Mouse (Mus musculus) liver, embryonic 14.5 days (tissue): ENCODE data around the gene Ncbp1. TPM values are rescaled to one million over a fixed set of nuclear protein-coding genes. Genes with fewer than 3 reads are reported as not detected.

Experiments used
- ATAC-seq: fragments of 200-750 bp; cut with Nextera tagmentation; 2 replicates; pipeline ENCODE4 v1.8.0; 2017; ENCODE audit warnings: moderate number of reproducible peaks, mild to moderate bottlenecking, moderate library complexity; ENCODE audit not compliant: insufficient read depth
- DNase-seq, 3 experiments: peaks; one replicate each; pipeline ENCODE4 v3.0.0-alpha.2; 2012 to 2013; ENCODE audit warnings: low read depth in 3 of 3, low spot score in 3 of 3
- H3K27ac ChIP-seq: fragments of 300-500 bp; sonication (generic); 2 replicates; pipeline ENCODE4 v1.5.1; 2014; ENCODE audit warnings: moderate library complexity, mild to moderate bottlenecking, control low read depth, inconsistent platforms
- H3K27me3 ChIP-seq: fragments of 300-500 bp; sonication (generic); 2 replicates; pipeline ENCODE4 v1.6.1; 2014; ENCODE audit warnings: mild to moderate bottlenecking, low read length, moderate library complexity; ENCODE audit not compliant: control insufficient read depth, insufficient read depth
- H3K36me3 ChIP-seq: fragments of 300-500 bp; sonication (generic); replicated peaks from 2 replicates; pipeline ENCODE4 v1.6.1; 2014; ENCODE audit warnings: low read depth; ENCODE audit not compliant: control insufficient read depth, insufficient read depth
- H3K4me1 ChIP-seq, 2 experiments: fragments of 200-500 bp in 1 of 2; fragments of 300-500 bp in 1 of 2; sonication (generic) in 1 of 2; replicated peaks; 2 replicates each; pipeline ENCODE4 v1.6.1; 2012 to 2014; ENCODE audit warnings: antibody characterized with exemption in 1 of 2, inconsistent platforms in 1 of 2, low read length in 1 of 2; ENCODE audit not compliant: control insufficient read depth in 2 of 2, insufficient read depth in 2 of 2
- H3K4me2 ChIP-seq: fragments of 300-500 bp; sonication (generic); 2 replicates; pipeline ENCODE4 v1.6.1; 2014; ENCODE audit warnings: low read depth, mild to moderate bottlenecking, control low read depth, moderate library complexity
- H3K4me3 ChIP-seq, 2 experiments: fragments of 200-500 bp in 1 of 2; fragments of 300-500 bp in 1 of 2; sonication (generic) in 1 of 2; 2 replicates each; pipeline ENCODE4 v1.5.1; 2012 to 2014; ENCODE audit warnings: low read depth in 2 of 2, low read length in 2 of 2, mild to moderate bottlenecking in 2 of 2, control low read depth in 1 of 2, inconsistent platforms in 1 of 2, moderate library complexity in 1 of 2; ENCODE audit not compliant: insufficient read depth in 1 of 2
- H3K9ac ChIP-seq: fragments of 300-500 bp; sonication (generic); replicated peaks from 2 replicates; pipeline ENCODE4 v1.6.1; 2014; ENCODE audit warnings: mild to moderate bottlenecking, control low read depth, moderate library complexity
- H3K9me3 ChIP-seq: fragments of 300-500 bp; sonication (generic); 2 replicates; pipeline ENCODE4 v1.6.1; 2016; ENCODE audit warnings: low read length, mixed read lengths; ENCODE audit not compliant: control insufficient read depth
- CTCF ChIP-seq: IDR thresholded peaks from 2 replicates; pipeline ENCODE4 v1.5.1; 2016; ENCODE audit warnings: antibody characterized with exemption, low read depth, control low read depth
- EP300 ChIP-seq: IDR thresholded peaks from 2 replicates; pipeline ENCODE4 v1.6.1; 2016; ENCODE audit warnings: antibody characterized with exemption, low read depth
- WGBS: fragments of 180-500 bp; shearing (Covaris S2); extraction: QIAGEN DNeasy Blood & Tissue Kit; methylation state at CpG from one replicate; pipeline ENCODE4 v1.1.7; 2014; ENCODE audit not compliant: insufficient replicate concordance; 5-methylcytosine and 5-hydroxymethylcytosine counted together
- polyA plus RNA-seq, 2 experiments: library from polyadenylated mRNA; depleted of rRNA in 1 of 2; stranded (reverse) in 1 of 2; unstranded in 1 of 2; fragments of >200 nt; fragmentation: Nextera tagmentation in 1 of 2; extraction: Ambion mirVana in 1 of 2; gene quantifications; 2 replicates each; pipeline versions ENCODE4 v1.2.1 to v1.2.3; 2012 to 2014

Gene Ncbp1
- polyA plus RNA-seq, 2 experiments, result 36.1 to 40.9 TPM

DNA sequence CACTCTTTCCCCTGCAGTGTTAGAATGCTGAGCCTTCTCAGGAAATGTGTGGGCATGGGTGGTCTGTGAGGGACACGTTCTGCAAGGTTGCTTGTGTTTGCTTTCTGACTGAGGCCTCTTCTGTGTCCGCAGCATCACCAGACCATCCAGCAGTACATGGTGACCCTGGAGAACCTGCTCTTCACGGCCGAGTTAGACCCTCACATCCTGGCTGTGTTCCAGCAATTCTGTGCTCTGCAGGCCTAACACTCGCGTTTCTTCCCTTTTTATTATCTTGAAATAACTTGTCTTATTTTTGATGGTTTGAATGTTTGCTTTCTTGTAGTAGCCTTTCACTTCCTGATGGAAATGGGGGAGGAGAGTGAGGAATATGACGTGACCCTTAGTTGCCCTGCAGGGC, 33.3 kb downstream of the Ncbp1 start:
- H3K4me3 ChIP-seq, result no peak overlapping the region
- H3K27ac ChIP-seq, result no peak overlapping the region
- no peak overlapping the region for H3K9ac ChIP-seq
- TF ChIP-seq EP300, result no peak
- TF ChIP-seq CTCF, result no peak
- no peaks in the 10 kb centered on the region for H3K4me1 ChIP-seq
- ATAC-seq, result no peak
- no peak overlapping the region for H3K4me2 ChIP-seq
- DNase-seq, result no peak
- no peaks in the 10 kb centered on the region for H3K9me3 ChIP-seq
- peaks cover 49% of the 10 kb centered on the region for H3K36me3 ChIP-seq
- H3K27me3 ChIP-seq, result no peaks in the 10 kb centered on the region
- 82% methylated on average over 7 of the region's 7 CpGs for WGBS

- no peaks in the 10 kb centered on the region for H3K4me1 ChIP-seq
- DNase-seq (no peak), ATAC-seq (no peak)
- H3K27ac ChIP-seq, result no peak overlapping the region
- no peak overlapping the region for H3K4me3 ChIP-seq
- no peaks in the 10 kb centered on the region for H3K27me3 ChIP-seq
- H3K9me3 ChIP-seq, result no peaks in the 10 kb centered on the region
- 77% methylated on average over 4 of the region's 4 CpGs for WGBS
- peaks cover 17% of the 10 kb centered on the region for H3K36me3 ChIP-seq
- H3K4me2 ChIP-seq, result no peak overlapping the region
- H3K9ac ChIP-seq, result no peak overlapping the region
- TF ChIP-seq EP300 (no peak), CTCF (peak; percentile 34; the same call in 1 of the 2 replicates)
Measured at GRCm38 (mm10) chr4:46176313-46176712, 37.9 kb downstream of the Ncbp1 start.

DNA sequence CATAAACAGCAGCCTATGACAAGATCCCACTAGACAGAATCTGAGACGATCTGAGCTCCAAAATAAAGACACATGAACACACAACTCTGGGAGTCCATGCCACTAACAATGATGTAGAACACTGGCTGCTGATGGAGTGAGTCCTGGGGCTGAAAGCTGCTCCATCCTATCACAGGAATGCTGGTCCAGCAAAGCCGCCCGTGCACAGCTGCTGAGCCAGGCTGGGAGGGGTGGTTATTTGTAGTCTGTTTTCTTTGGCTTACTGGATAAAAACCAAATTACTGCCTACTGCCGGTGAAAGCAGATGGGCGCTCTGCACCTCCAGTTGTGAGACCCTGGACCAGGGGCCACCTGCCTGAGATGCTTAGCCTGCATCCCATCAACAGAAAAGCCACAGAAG, 38.6 kb downstream of the Ncbp1 start:
- Histone ChIP-seq H3K4me1 (no peaks in the 10 kb centered on the region), H3K4me2 (no peak overlapping the region), H3K27ac (no peak overlapping the region), H3K4me3 (no peak overlapping the region), H3K27me3 (no peaks in the 10 kb centered on the region), H3K9ac (no peak overlapping the region), H3K36me3 (peaks cover 14% of the 10 kb centered on the region), H3K9me3 (no peaks in the 10 kb centered on the region)
- DNase-seq (no peak), ATAC-seq (no peak)
- whole genome bisulfite sequencing, result 75% methylated on average over 5 of the region's 5 CpGs
- TF ChIP-seq CTCF (no peak), EP300 (no peak)

GRCm38 (mm10) chr4:46177496-46177895, 39.1 kb downstream of the Ncbp1 start:
- Histone ChIP-seq H3K9me3 (no peaks in the 10 kb centered on the region), H3K4me1 (no peaks in the 10 kb centered on the region), H3K9ac (no peak overlapping the region), H3K4me2 (no peak overlapping the region), H3K27ac (no peak overlapping the region), H3K36me3 (peaks cover 11% of the 10 kb centered on the region), H3K27me3 (no peaks in the 10 kb centered on the region), H3K4me3 (no peak overlapping the region)
- ATAC-seq (no peak), DNase-seq (no peak)
- TF ChIP-seq CTCF, result no peak
- no peak for TF ChIP-seq EP300
- 74% methylated on average over 7 of the region's 7 CpGs for WGBS

DNA sequence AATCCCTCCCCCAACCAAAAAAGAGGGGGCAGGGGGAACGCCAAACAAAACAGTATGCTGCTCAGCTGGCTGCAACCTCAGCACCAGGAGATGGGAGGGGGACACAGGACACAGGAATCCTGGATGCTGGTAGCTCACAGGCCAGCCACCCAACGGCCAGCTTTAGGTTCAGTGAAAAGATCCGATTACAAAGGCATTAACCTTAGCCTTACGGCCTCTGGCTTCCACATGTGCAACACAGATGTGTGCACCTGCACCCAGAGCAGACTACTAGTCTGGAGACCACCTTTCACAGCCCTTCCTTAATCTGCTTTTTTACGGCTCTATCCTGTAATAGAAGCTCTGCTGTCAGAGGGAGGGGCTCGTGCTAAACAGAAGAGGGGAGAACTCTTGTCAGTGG, 42.8 kb downstream of the Ncbp1 start:
- TF ChIP-seq EP300, result no peak
- TF ChIP-seq CTCF, result no peak
- H3K9ac ChIP-seq, result no peak overlapping the region
- H3K27me3 ChIP-seq, result no peaks in the 10 kb centered on the region
- H3K4me3 ChIP-seq, result no peak overlapping the region
- H3K36me3 ChIP-seq, result peaks cover 10% of the 10 kb centered on the region; the same call in 1 of the 2 replicates
- H3K4me2 ChIP-seq, result no peak overlapping the region
- 67% methylated on average over 6 of the region's 6 CpGs for WGBS
- no peak for DNase-seq
- no peak overlapping the region for H3K27ac ChIP-seq
- no peaks in the 10 kb centered on the region for H3K9me3 ChIP-seq
- ATAC-seq, result no peak
- no peaks in the 10 kb centered on the region for H3K4me1 ChIP-seq

GRCm38 (mm10) chr4:46182181-46182580, 43.8 kb downstream of the Ncbp1 start:
- WGBS, result 76% methylated on average over 7 of the region's 7 CpGs
- no peak for DNase-seq
- Histone ChIP-seq H3K4me1 (no peaks in the 10 kb centered on the region), H3K4me3 (no peak overlapping the region), H3K36me3 (peaks cover 10% of the 10 kb centered on the region; the same call in 1 of the 2 replicates), H3K27ac (no peak overlapping the region), H3K9me3 (no peaks in the 10 kb centered on the region), H3K27me3 (no peaks in the 10 kb centered on the region), H3K9ac (no peak overlapping the region), H3K4me2 (no peak overlapping the region)
- TF ChIP-seq EP300, result no peak
- no peak for TF ChIP-seq CTCF
- ATAC-seq, result no peak
